Mouse (Mus musculus) heart, postnatal 4 days (tissue): Measurements from ENCODE around the gene Slc35b4. TPM values are rescaled to one million over a fixed set of nuclear protein-coding genes. Genes with fewer than 3 reads are reported as not detected.

Experiments used
- DNase-seq: peaks from one replicate; pipeline ENCODE4 v3.0.0; 2021
- total RNA-seq, 2 experiments: library from RNA; stranded (reverse); gene quantifications; 2 replicates each; pipeline ENCODE4 v1.2.3; 2021

Gene Slc35b4
- total RNA-seq, 2 experiments from 2014 or later = 15.2 to 16.3 TPM

GRCm38 (mm10) chr6:34124401-34124800 is 52.5 kb downstream of the Slc35b4 start:
- DNase-seq = no peak

- DNase-seq = no peak
Measured at GRCm38 (mm10) chr6:34116838-34117478, 60.0 kb downstream of the Slc35b4 start.

- no peak for DNase-seq
Measured at GRCm38 (mm10) chr6:34111406-34111805, 65.5 kb downstream of the Slc35b4 start.

- no peak for DNase-seq
Measured at GRCm38 (mm10) chr6:34110571-34110970, 66.3 kb downstream of the Slc35b4 start.

Other genes starting within 250 kb of the Slc35b4 start
- under 1 TPM; 0.21 to 0.25 TPM for gene Lrguk, start 147.7 kb downstream of the Slc35b4 start, total RNA-seq
- 100 to 1,000 TPM; 142 to 151 TPM for gene Akr1b3, start 140.4 kb upstream of the Slc35b4 start, total RNA-seq
- 1 to 10 TPM; 7.0 to 8.0 TPM for gene Akr1b8, start 177.0 kb upstream of the Slc35b4 start, total RNA-seq
- gene Akr1b10, start 207.1 kb upstream of the Slc35b4 start, total RNA-seq = 10 to 100 TPM; 57.8 to 61.1 TPM
- gene Akr1b7, start 235.2 kb upstream of the Slc35b4 start, total RNA-seq = not detected